Mouse (Mus musculus) heart, postnatal 25 days (tissue): ENCODE measurements around the gene Zic5. TPM values are rescaled to one million over a fixed set of nuclear protein-coding genes. Genes with fewer than 3 reads are reported as not detected.

Source experiments
- DNase-seq: peaks from one replicate; pipeline ENCODE4 v3.0.0; 2022; ENCODE audit warnings: low spot score
- intact Hi-C: fragments of 180-260 bp; cut with DNase I; formaldehyde crosslinking; loops from one replicate; pipeline ENCODE4 v1.15.1; 2025
- total RNA-seq, 2 experiments: library from RNA; stranded (reverse); gene quantifications; 2 replicates each; pipeline ENCODE4 v1.2.3; 2021

The Zic5 gene
- total RNA-seq, 2 experiments from 2014 or later: not detected

DNA sequence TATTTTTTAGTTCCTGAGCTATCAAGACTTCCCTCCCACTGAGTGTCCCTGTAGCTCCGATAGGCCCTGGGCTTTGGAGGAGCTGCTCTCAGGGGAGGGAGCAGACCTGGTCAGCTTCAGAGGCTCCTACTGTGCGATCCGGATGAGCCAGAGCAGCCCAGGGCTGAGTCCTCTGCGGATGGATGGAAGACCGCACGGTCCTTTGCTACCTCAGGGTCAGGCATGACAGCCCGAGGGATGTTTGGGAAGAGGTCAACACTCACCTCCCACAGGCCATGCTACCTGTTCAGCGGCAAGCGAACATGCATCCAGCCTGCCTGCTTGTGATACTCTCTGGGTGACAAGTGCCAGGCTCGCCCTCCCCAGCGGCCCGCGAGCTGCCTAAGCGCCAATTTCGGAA, 15.7 kb upstream of the Zic5 start:
- DNase-seq: no peak
- intact Hi-C loops: no loop called here

DNA sequence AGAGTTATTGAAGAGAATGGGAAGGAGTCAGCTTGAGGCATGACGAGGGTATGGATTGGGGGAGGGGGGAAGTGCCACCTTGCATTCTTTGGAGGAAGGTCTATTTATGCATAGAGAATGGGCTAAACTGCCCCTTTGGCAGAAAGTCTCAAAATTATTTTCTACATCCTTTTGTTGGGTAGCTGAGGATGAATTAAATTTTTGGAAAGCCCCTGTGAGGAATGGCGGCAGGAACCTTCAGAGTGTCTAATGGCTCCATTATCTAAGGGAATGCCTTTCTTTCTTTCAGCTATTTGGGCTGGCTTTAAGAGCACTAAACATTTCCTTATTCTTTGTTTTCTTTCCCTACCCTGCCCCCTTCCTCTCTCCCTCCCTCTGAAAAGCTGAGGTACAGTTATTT, 14.9 kb upstream of the Zic5 start:
- DNase-seq: no peak
- intact Hi-C loops: no loop called here

DNA sequence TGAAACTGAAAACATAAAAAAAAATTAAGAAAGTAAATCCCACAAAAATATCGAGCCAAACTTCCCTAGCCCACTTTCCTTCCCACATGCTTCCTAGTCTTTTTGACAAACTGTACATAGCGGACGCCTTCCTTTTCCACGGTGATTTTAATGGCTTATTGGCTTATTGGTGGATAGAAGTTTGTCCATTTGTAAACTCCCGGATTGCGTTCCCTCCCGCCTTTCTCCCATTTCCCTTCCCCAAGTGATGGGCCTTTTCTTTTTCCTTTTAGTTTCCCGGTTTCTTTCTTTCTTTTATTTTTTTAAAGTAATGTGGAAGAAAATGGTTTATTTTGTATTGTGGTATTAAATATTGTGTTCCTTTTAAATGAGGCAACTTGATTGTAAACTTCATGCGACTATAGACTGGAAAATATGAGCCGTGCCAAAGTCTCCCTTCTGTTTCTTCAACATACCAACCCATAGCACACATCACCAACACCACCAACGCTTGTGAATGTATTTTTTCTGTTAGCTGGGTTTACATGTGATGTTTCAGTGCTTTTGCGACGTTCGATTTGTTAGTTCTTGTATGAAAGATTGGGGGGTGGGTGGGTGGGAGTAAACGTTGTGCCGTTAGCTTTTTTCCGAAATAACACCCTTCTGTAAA, 14.1 kb upstream of the Zic5 start:
- intact Hi-C loops: loop anchor here (1.0 to 10.0 kb wide), 2 partner anchors 9 to 295 kb away; partner anchors contain the start of gene Clybl
- no peak for DNase-seq

DNA sequence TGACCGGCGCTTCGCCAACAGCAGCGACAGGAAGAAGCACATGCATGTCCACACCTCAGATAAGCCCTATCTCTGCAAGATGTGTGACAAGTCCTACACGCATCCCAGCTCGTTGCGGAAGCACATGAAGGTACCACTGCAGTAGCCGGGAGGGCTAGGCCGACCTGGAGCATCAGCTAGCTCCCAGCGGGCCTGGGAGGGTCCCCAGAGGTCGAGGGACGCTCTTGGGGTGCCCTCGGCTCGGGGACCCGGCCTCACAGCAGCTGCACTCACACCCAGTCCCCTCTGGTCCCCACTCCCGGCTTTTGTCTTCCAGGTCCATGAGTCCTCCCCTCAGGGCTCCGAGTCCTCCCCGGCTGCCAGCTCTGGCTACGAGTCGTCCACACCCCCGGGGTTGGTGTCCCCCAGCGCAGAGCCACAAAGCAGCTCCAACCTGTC, 13.1 kb upstream of the Zic5 start:
- intact Hi-C loops: loop anchor here (1.0 to 10.0 kb wide), 2 partner anchors 10 to 294 kb away; partner anchors contain the start of gene Clybl
- DNase-seq: no peak

DNA sequence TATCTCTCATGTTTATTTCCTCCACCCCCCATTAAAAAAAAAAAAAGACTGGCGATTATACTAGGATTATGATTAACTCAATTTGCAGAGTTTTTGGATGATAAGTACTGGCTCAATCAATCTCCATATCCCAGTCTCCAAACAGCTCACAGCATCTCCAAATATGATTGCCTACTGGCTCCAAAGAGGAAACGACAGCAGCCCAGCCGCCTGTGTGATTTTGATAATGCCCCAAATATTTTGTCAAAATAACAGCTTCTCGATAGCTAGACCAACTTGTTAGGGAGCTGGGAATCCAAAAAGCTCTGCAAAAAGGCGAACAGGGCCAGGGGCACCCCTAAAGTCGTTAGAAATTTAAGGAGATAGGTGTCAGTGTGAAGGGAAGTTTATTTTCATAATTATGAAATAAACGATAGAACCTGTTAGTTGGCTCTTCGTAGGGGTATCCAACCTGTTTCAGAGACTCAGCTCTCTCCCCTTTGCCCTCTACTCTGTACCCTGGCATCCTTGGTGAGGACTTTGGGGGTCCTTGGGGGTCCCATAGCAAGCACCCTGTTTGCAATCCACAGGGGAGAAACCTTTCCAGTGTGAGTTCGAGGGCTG, 12.6 kb upstream of the Zic5 start:
- DNase-seq: no peak
- intact Hi-C loops: loop anchor here (10.0 kb wide), 1 partner anchor 293 kb away; the partner anchor contains the start of gene Clybl

DNA sequence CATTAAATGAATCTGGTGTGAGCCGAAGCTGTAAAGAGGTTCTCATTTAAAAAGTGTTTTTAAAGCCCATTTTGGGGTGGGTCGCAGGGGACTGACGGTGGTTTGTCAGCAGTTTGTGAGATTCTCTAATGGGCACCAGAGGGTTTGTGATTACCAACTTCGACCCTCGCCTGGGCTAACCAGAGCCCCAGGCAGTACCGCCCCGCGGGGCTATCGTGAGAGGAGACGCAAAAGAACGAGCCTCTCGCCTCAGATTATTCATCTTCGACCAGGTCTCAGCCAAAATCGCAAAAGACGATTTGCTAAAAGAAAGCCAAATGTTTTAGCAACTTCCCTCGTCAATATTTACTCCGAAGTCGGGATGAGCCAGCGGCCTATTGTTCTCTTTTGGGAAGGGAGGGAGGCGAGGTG, 11.8 kb upstream of the Zic5 start:
- DNase-seq: no peak
- intact Hi-C loops: loop anchor here (10.0 kb wide), 1 partner anchor 292 kb away; the partner anchor contains the start of gene Clybl

DNA sequence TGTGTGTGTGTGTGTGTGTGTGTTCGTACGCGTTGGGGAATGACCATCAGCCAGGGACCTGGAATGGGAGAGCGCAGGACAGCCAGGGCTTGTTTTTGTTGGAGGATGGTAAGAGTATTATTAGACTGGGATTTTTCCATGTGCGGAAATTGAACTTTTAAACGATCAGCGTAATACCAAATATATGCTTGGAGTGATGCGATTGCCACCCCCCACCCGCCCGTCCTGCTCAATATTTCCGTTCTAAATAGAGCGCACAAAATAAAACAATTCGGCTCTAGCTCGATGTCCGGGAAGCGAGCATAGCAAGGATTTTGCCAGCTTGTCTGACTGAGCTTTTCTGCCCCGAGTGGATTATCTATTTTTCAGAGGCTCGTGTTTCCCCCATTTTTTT, 11.3 kb upstream of the Zic5 start:
- intact Hi-C loops: loop anchor here (10.0 kb wide), 1 partner anchor 292 kb away; the partner anchor contains the start of gene Clybl
- no peak for DNase-seq

DNA sequence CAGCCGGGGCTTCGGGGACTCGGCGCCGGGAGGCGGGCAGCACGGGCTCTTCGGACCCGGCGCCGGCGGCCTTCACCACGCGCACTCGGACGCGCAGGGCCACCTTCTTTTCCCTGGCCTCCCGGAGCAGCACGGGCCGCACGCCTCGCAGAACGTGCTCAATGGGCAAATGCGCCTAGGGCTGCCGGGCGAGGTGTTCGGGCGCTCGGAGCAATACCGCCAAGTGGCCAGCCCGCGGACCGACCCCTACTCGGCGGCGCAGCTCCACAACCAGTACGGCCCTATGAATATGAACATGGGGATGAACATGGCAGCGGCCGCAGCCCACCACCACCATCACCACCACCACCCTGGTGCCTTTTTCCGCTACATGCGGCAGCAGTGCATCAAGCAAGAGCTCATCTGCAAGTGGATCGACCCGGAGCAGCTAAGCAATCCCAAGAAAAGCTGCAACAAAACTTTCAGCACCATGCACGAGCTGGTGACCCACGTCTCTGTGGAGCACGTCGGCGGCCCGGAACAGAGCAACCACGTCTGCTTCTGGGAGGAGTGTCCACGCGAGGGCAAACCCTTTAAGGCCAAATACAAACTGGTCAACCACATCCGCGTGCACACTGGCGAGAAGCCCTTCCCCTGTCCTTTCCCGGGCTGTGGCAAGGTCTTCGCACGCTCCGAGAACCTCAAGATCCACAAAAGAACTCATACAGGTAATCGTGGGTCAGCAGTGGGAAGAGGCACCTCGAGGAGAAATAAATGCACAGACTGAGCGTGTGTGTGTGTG, 10.8 kb upstream of the Zic5 start:
- intact Hi-C loops: loop anchor here (10.0 kb wide), 1 partner anchor 291 kb away; the partner anchor contains the start of gene Clybl
- DNase-seq: no peak

DNA sequence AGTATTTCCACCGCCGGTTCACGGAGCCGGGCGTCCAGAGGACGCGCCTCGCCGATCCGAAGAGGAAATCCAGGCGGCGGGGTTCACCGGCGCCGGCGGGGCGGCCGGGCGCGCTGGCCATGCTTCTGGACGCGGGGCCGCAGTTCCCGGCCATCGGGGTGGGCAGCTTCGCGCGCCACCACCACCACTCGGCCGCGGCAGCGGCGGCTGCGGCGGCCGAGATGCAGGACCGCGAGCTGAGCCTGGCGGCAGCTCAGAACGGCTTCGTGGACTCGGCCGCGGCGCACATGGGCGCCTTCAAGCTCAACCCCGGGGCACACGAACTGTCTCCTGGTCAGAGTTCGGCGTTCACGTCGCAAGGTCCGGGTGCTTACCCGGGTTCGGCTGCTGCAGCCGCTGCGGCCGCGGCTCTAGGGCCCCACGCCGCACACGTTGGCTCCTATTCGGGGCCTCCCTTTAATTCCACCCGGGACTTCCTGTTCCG, 10.1 kb upstream of the Zic5 start:
- intact Hi-C loops: loop anchor here (10.0 kb wide), 1 partner anchor 291 kb away; the partner anchor contains the start of gene Clybl
- no peak for DNase-seq

DNA sequence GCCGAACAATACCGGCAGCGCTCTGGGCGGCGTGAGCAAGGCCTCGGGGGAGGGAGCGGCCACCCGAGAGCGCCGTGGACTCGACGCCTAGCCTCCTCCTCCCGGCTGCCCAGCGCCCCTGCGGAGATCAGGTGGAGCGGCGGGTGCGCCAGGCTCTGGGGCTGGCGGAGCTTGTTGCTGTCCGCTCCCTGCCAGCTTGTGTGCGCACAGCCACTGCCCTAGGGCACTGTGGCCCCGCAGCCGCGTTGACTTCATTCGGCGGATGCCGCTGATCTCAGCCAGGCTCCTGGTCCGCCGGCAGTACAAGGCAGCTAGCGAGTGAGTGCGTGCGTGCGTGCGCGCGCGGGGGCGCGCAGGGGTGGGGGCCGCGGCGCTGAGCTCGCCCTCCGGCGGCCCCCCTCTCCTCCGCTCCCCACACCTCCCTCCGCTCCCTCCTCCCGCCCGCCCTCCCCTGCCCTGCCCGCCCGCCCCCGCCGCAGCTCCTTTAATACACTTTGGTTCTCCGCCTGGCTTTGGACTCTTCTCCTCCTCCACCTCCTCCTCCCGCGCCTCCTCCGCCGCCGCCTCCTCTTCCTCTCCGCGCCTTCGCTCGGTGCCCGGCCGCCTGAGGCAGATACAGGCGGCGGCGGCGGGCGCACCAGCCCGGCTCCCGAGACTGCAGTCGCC, 9.5 kb upstream of the Zic5 start, which contains the start of gene Zic2:
Gene Zic2 (plus strand): TSS at position 545 of the 666 bp plus-strand sequence.
- intact Hi-C loops: loop anchor here (10.0 kb wide), 1 partner anchor 290 kb away; the partner anchor contains the start of gene Clybl
- DNase-seq: no peak

DNA sequence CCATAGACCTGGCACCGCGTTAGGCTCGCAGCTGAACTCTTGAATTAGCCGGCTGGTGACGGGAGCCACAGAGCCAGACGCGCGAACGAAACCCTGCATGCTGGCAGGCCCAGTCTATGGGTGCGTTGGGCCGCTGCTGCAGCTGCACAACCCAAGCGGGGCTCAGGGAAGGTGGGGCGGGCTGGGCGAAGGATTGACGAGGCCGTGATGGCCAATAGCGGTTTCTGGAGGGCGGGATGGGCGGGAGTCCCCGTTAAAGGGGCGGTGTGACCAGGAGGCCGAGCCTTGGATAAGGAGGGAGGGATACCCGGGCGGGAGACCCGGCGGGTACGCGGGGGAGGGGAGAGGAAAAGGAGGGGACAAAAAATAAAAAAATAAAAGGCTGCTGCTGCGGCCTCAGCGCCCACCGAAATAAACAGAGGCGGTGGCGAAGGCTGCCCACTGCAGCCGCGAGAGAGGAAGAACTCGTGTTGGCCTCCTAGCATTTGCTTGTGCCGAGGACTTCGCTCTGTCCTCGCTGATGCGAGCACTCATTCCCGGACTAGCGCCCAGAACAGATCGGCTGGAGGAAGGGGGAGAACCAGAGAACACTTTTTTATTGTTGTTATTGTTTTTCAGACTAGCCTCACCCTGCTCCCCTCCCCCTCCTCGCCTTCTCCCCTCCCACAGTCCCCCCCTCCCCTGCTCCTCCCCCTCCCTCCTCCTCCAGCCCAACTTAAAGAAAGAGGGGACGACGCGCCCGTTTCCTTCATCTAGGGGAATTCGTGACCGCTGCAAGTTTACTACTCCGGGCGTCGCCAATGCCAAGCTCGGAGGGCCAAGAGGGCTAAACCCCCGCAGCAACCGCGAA, 8.8 kb upstream of the Zic5 start:
- intact Hi-C loops: loop anchor here (10.0 kb wide), 1 partner anchor 289 kb away; the partner anchor contains the start of gene Clybl

DNA sequence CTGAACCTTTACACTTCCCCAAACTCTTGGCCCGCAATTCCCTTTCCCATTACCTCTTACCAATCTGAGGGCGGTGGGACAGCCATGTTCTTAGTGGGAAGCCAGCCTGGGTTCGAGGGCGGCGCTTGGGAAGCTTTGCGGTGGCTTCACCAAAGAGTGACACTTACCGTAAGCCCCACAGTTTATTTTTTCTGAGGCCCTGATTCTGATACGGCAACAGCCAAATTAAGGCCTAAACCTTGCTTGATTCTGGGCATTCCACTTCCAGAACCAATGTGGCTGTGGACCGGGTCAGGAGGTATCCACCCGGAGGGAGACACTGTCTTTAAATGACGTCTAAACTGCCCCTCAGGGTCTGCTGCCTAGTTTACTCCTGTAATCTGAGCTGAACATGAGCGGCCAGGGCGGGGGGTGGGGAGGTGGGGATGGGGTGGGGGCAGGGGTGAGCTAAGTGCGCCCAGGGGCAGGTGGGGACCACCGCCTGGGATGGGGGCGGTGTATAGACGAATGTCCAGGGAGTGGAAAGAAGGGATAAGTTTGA, 7.8 kb upstream of the Zic5 start:
- intact Hi-C loops: loop anchor here (2.0 to 10.0 kb wide), 2 partner anchors 16 to 288 kb away; partner anchors contain the start of gene Clybl
- no peak for DNase-seq

More for the DNA sequence above, 8.8 kb upstream of the Zic5 start:
- DNase-seq: no peak

DNA sequence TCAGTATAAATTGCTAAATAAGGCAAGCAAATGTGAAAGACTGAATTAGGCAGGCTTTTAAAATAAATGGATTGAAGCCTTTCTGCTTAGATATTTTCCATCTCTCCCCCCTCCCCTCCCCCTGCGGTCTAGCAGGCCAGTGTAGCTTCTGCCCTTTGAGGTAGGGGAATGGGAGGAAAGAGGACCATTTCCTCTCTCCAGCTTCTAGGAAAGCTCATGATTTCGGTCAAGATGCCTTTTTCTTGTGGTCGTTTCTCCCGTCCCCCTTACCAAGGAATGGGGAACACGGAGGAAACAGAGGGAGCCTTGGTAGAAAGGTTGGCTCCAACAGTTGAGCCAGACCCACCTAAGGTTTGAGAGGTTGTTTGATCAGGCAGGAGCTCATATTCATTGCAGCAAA, 7.2 kb upstream of the Zic5 start:
- no peak for DNase-seq
- intact Hi-C loops: loop anchor here (2.0 to 10.0 kb wide), 2 partner anchors 16 to 288 kb away; partner anchors contain the start of gene Clybl

DNA sequence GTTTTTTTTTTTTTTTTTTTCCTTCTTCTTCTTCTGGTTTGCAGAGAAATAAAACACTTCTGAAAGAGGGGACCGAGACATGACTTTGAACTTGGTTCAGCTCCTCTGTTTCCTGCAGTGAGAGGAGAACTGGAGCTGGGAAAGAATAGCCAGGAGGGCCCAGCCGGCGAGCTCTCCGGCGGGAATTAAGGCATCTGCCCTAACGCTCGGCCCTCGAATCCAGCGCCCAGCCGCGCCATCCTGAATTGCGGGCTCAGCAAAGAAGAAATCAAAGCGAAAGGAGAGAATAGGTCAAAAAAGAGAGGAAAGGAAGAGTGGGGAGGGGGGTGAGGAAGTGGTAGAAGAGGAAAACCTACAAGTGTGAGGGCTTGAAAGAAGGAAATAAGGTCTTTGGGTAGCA, 6.7 kb upstream of the Zic5 start:
- intact Hi-C loops: loop anchor here (2.0 to 10.0 kb wide), 2 partner anchors 17 to 287 kb away; partner anchors contain the start of gene Clybl
- no peak for DNase-seq

DNA sequence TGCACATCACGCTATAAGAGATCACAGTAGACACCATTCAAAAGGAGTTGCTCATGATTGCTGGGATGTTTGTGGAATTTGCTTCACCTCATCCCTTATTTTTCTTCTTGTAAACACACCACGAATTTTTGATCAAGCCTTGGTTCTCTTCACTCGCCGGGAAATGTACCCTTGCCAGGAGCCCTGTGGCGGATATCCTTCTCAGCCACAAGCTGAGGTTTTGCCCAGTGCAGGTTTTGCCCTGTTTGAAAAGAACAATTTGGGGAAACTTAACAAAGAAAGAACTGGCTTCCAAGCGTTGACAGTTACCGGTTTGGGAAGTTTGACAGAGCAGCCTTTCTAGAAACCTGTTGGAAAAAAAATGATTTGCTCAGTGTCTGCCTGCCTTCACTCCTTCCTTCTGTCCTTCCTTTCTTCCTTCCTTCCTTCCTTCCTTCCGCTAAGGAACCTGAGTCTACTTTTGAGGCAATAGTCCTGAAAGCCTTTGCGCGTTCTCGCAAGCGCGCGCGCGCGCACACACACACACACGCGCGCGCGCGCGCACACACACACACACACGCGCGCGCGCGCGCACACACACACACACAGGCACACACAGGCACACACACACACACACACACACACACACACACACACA, 6.1 kb upstream of the Zic5 start:
- intact Hi-C loops: loop anchor here (2.0 to 10.0 kb wide), 2 partner anchors 17 to 287 kb away; partner anchors contain the start of gene Clybl
- no peak for DNase-seq

DNA sequence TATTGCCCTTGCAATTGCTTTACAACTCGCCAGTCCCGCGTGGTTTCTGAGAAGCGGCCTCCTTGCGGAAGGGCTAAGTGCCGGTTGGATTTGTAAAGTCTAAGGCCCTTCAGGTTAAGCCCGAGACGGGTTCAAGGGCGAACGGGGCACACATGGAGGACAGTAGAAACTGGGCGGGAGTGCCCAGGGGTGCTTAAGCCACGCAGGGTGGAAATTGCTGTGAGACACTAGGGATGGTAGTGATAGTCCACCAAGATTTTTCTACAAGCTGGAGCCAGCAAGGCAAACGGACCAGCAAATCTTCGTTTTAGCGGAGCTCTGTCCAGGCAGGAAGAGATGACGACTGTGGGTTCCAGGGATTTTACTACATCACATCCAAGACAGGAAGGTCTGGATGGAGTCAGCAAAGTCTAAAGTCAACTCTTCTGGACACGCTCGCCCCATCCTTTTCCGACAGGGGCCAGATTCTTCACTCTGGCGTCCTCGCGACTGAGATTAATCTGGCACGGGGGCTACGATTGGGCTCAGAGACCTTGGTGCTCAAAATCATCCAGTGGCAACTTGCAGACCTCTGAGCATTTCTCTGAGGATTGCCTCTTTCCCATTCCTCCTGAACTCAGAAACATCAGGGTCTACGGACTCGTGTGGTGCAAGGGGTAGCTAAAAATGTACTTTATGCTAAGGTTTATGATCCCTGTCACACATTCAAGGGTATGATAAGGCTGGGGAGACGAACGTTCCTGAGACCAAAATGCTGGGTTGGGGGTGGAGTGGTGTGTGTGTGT, 3.7 kb upstream of the Zic5 start:
- no peak for DNase-seq
- intact Hi-C loops: no loop called here
